Mouse (Mus musculus) cortical plate, adult 2 months (tissue): Measurements from ENCODE around the gene Irgc1.

Experiments
- CTCF ChIP-seq: fragments of 200-500 bp; IDR thresholded peaks from 2 replicates; pipeline ENCODE4 v1.5.1; 2011; ENCODE audit warnings: mild to moderate bottlenecking, control low read depth, low read length; ENCODE audit not compliant: insufficient read depth; ENCODE audit errors: extremely low read depth
- POLR2A ChIP-seq: fragments of 200-500 bp; IDR thresholded peaks from 2 replicates; pipeline ENCODE4 v1.6.1; 2011; ENCODE audit warnings: mild to moderate bottlenecking, low read length, control low read depth; ENCODE audit not compliant: insufficient read depth; ENCODE audit errors: extremely low read depth

- TF ChIP-seq CTCF (no peak), POLR2A (no peak)
Observed at GRCm38 (mm10) chr7:24425919-24426318, 26.2 kb downstream of the Irgc1 start.
